Mouse (Mus musculus) CH12.LX (cell line): ENCODE results near the gene Sae1.

Source experiments
- CTCF ChIP-seq, 2 experiments: IDR thresholded peaks in 1 of 2; conservative IDR thresholded peaks in 1 of 2; 2 replicates each; pipeline ENCODE4 v1.5.1; 2011 to 2012; ENCODE audit warnings: low read depth in 2 of 2, low read length in 2 of 2, improper control_type of control experiment in 1 of 2, inconsistent platforms in 1 of 2, mild to moderate bottlenecking in 1 of 2, moderate library complexity in 1 of 2
- EP300 ChIP-seq: IDR thresholded peaks from 2 replicates; pipeline ENCODE4 v1.6.1; 2011; ENCODE audit warnings: low read length, improper control_type of control experiment
- MXI1 ChIP-seq: IDR thresholded peaks from 2 replicates; pipeline ENCODE4 v1.6.1; 2011; ENCODE audit warnings: mild to moderate bottlenecking, low read depth, low read length, improper control_type of control experiment
- NRF1 ChIP-seq: IDR thresholded peaks from 2 replicates; pipeline ENCODE4 v1.6.1; 2014; ENCODE audit warnings: low read depth, mild to moderate bottlenecking, inconsistent platforms, low read length, improper control_type of control experiment, moderate library complexity
- TBP ChIP-seq: conservative IDR thresholded peaks from 2 replicates; pipeline ENCODE4 v1.6.1; 2011; ENCODE audit warnings: low read depth, low read length, improper control_type of control experiment
- TCF12 ChIP-seq: IDR thresholded peaks from 2 replicates; pipeline ENCODE4 v1.6.1; 2014; ENCODE audit warnings: low read depth, mild to moderate bottlenecking, inconsistent platforms, low read length, improper control_type of control experiment

DNA sequence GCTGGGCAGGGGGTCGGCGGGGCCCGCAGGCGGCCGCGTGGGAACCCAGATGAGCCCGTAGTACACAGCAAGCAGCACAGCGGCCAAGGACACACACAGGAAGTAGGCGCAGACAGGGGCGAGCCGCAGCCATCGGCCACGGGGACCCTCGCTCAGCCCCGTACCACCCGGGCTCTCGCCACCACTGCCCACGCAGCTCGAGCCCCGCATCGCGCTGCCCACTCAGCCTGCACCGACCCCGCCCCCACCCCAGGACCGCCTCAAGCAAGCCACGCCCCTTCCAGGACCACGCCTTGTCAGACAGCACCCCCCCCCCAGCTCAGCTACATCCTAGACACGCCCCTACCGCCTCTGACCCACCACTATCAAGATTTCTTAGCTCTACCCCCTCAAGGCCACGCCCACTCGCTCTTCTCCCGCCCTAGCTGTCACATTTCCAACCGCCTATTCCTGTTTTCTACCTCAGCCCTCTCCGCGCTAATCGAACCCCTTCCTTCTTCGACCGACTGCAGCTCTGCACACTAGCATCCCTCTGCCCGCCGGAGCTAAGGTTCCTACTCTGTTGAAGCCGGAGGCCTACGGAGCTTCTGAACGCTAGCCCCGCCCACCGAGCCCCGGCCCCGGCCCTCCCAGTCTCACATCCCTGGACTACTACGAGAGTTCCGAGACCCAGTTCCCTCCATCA is 114.4 kb downstream of the Sae1 start, which contains the start of gene Inafm1:
- TF ChIP-seq EP300 (no peak), CTCF (conservative IDR thresholded peaks at IDR 0.05 in 1 of 2, IDR thresholded peaks at IDR 0.05 in 1 of 2; ENCODE audit: low read depth in 2 of 2, low read length in 2 of 2) (no peak), MXI1 (no peak), TBP (no peak), TCF12 (no peak), NRF1 (no peak)
